Mouse (Mus musculus): ENCODE results near the gene Rnf8.
A peak's percentile ranks its signal among the peaks of the same experiment; 100 is the strongest.
"Not testable (repeated sequence)": the region's sequence is repeated elsewhere in the genome, so short reads cannot be mapped to it uniquely, and the experiment has no call there.

Rnf8 gene

GRCm38 (mm10) chr17:29614115-29615023, at the start of gene Rnf8, which contains the start of gene Gm28043:
Gene Rnf8, plus strand, starts transcription at chr17:29614790.
Gene Gm28043, plus strand, starts transcription at chr17:29614876.
- DNase-seq = peak; percentile 92 to 93

- no peak for DNase-seq
These were observed 49.1 kb upstream of the Rnf8 start for GRCm38 (mm10) chr17:29565521-29565920.

- DNase-seq = peak; percentile 25 to 26
These were observed 46.2 kb upstream of the Rnf8 start for GRCm38 (mm10) chr17:29568435-29568834.

GRCm38 (mm10) chr17:29569831-29570230, 44.8 kb upstream of the Rnf8 start:
- no peak for DNase-seq

- peak; percentile 67 to 72 for DNase-seq
These were observed 34.9 kb upstream of the Rnf8 start for GRCm38 (mm10) chr17:29579579-29580126.

- DNase-seq = no peak
These were observed 31.0 kb upstream of the Rnf8 start for GRCm38 (mm10) chr17:29583569-29583968.

- no peak for DNase-seq
These were observed 30.3 kb upstream of the Rnf8 start for GRCm38 (mm10) chr17:29584306-29584705.

GRCm38 (mm10) chr17:29584737-29585136, 29.9 kb upstream of the Rnf8 start:
- DNase-seq = no peak

- DNase-seq = no peak
These were observed 29.1 kb upstream of the Rnf8 start for GRCm38 (mm10) chr17:29585446-29585845.

- no peak for DNase-seq
These were observed 27.7 kb upstream of the Rnf8 start for GRCm38 (mm10) chr17:29586921-29587320.

- DNase-seq = no peak
These were observed 25.2 kb upstream of the Rnf8 start for GRCm38 (mm10) chr17:29589221-29589898.

- DNase-seq = no peak
These were observed 18.5 kb upstream of the Rnf8 start for GRCm38 (mm10) chr17:29595891-29596770.

GRCm38 (mm10) chr17:29596771-29597132, 17.8 kb upstream of the Rnf8 start:
- DNase-seq = no peak

GRCm38 (mm10) chr17:29599051-29599450, 15.5 kb upstream of the Rnf8 start:
- DNase-seq = no peak

GRCm38 (mm10) chr17:29599537-29599936, 15.1 kb upstream of the Rnf8 start:
- DNase-seq = peak; percentile 51 to 64

GRCm38 (mm10) chr17:29601391-29601790, 13.2 kb upstream of the Rnf8 start:
- DNase-seq = no peak

GRCm38 (mm10) chr17:29603283-29603682, 11.3 kb upstream of the Rnf8 start:
- peak; percentile 44 to 74 for DNase-seq

- DNase-seq = not testable (repeated sequence)
These were observed 1.1 kb upstream of the Rnf8 start for GRCm38 (mm10) chr17:29613453-29613852.

GRCm38 (mm10) chr17:29615024-29615551, 498 bp downstream of the Rnf8 start:
- DNase-seq = no peak

GRCm38 (mm10) chr17:29615616-29616015, 1.0 kb downstream of the Rnf8 start:
- DNase-seq = no peak

GRCm38 (mm10) chr17:29619231-29619630, 4.6 kb downstream of the Rnf8 start:
- DNase-seq = no peak

- no peak for DNase-seq
These were observed 8.9 kb downstream of the Rnf8 start for GRCm38 (mm10) chr17:29623488-29623887.
